20 mouse cellular contexts compared by ENCODE assay signal in the genomic region with DNA sequence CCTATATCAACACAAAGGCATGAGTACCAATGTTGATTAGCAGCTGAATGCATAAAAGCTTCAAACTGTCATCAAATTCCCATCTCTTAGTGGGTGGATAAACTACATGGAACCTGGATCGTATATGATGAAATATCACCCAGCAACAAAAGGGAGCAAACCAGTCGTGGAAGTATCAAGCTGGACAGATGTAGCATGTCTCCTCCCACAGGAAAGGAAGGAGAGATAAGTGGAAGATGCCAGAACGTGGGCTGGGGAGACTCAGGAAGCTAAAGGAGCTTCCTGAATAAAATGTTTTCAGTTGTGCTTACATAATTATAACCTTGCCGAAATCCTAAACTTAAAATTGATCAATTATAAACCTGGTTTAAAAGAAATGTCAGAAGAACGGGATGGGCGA. TPM values are rescaled to one million over a fixed set of nuclear protein-coding genes. Genes with fewer than 3 reads are reported as not detected.
"Had no signal": no experiment of that assay in that cellular context is flagged by ENCODE, and none has a peak within 500 bp of the region (broad histone marks: within the 10 kb centered on the region; RNA-seq: fewer than 3 reads in every experiment).

No protein-coding gene starts in this region.

- H3K9me3 ChIP-seq: kidney, embryonic 15.5 days; limb, embryonic 10.5 days; neural tube, embryonic 15.5 days had no signal

- H3K4me2 ChIP-seq: kidney, embryonic 15.5 days; lung, embryonic 14.5 days; neural tube, embryonic 15.5 days had no signal

- H3K27ac ChIP-seq: kidney, embryonic 15.5 days; limb, embryonic 10.5 days; neural tube, embryonic 15.5 days had no signal

- H3K4me3 ChIP-seq: kidney, embryonic 15.5 days; limb, embryonic 10.5 days; myocyte; neural tube, embryonic 15.5 days had no signal

- H3K36me3 ChIP-seq: kidney, embryonic 15.5 days; limb, embryonic 10.5 days; neural tube, embryonic 15.5 days had no signal

- DNase-seq: kidney, adult 2 months; kidney, postnatal 25 days; lung, embryonic 14.5 days; lung, postnatal 10 days; lung, postnatal 4 days; midbrain, embryonic 14.5 days; right cerebral cortex, postnatal 4 days; spleen, adult 18-20 months; thymus, adult 18-20 months; thymus, postnatal 14 days had no signal

- H3K27me3 ChIP-seq: kidney, embryonic 15.5 days; neural tube, embryonic 15.5 days had no signal

- H3K9ac ChIP-seq: kidney, embryonic 15.5 days; lung, embryonic 14.5 days; neural tube, embryonic 15.5 days had no signal

- ATAC-seq: intestine, embryonic 16.5 days had no signal

RNA-seq across cellular contexts. Expression of gene Gm6899, which starts 4.1 kb away (rescaled TPM):
- total RNA-seq: layer of hippocampus, postnatal 25 days; left cerebral cortex, postnatal 10 days had no signal
- polyA plus RNA-seq: intestine, embryonic 16.5 days; kidney, adult 2 months; kidney, embryonic 15.5 days; limb, embryonic 10.5 days; limb, embryonic 14.5 days; lung, embryonic 14.5 days; midbrain, embryonic 14.5 days; myocyte; neural tube, embryonic 11.5 days; neural tube, embryonic 15.5 days; stomach, embryonic 14.5 days had no signal
